Mouse (Mus musculus) stomach, embryonic 15.5 days (tissue): ENCODE data around the gene Dagla. TPM values are rescaled to one million over a fixed set of nuclear protein-coding genes. Genes with fewer than 3 reads are reported as not detected.
A peak's percentile ranks its signal among the peaks of the same experiment; 100 is the strongest.

Source experiments
- ATAC-seq: fragments of 200-750 bp; cut with Nextera tagmentation; 2 replicates; pipeline ENCODE4 v1.8.0; 2017; ENCODE audit warnings: low read depth, moderate number of reproducible peaks, moderate TSS enrichment; ENCODE audit not compliant: insufficient read depth, low FRiP score
- H3K27ac ChIP-seq: fragments of 300-500 bp; sonication (generic); 2 replicates; pipeline ENCODE4 v1.5.1; 2015; ENCODE audit warnings: mild to moderate bottlenecking, inconsistent platforms
- H3K27me3 ChIP-seq: fragments of 300-500 bp; sonication (generic); replicated peaks from 2 replicates; pipeline ENCODE4 v1.6.1; 2015; ENCODE audit warnings: inconsistent platforms
- H3K36me3 ChIP-seq: fragments of 300-500 bp; sonication (generic); 2 replicates; pipeline ENCODE4 v1.6.1; 2015; ENCODE audit warnings: inconsistent platforms
- H3K4me1 ChIP-seq: fragments of 300-500 bp; sonication (generic); 2 replicates; pipeline ENCODE4 v1.6.1; 2015; ENCODE audit warnings: inconsistent platforms
- H3K4me2 ChIP-seq: fragments of 300-500 bp; sonication (generic); 2 replicates; pipeline ENCODE4 v1.6.1; 2015; ENCODE audit warnings: mild to moderate bottlenecking, inconsistent platforms
- H3K4me3 ChIP-seq: fragments of 300-500 bp; sonication (generic); replicated peaks from 2 replicates; pipeline ENCODE4 v1.5.1; 2015; ENCODE audit warnings: inconsistent platforms
- H3K9ac ChIP-seq: fragments of 300-500 bp; sonication (generic); 2 replicates; pipeline ENCODE4 v1.6.1; 2015; ENCODE audit warnings: inconsistent platforms
- H3K9me3 ChIP-seq: fragments of 300-500 bp; sonication (generic); 2 replicates; pipeline ENCODE4 v1.6.1; 2016; ENCODE audit warnings: inconsistent platforms
- WGBS: fragments of 180-500 bp; shearing (Covaris S2); methylation state at CpG from one replicate; pipeline ENCODE4 v1.1.7; 2015; 5-methylcytosine and 5-hydroxymethylcytosine counted together
- polyA plus RNA-seq: library from polyadenylated mRNA; unstranded; fragments of >200 nt; fragmentation: Nextera tagmentation; extraction: Ambion mirVana; gene quantifications from 2 replicates; pipeline ENCODE4 v1.2.1, GENCODE M21; 2015

Dagla gene
- polyA plus RNA-seq, 1 experiment from 2014 or later = 3.3 TPM

GRCm38 (mm10) chr19:10258279-10259011, 46.2 kb downstream of the Dagla start:
- no peaks in the 10 kb centered on the region for H3K9me3 ChIP-seq
- peak; percentile 29; the same call in 1 of the 2 replicates for ATAC-seq
- H3K4me3 ChIP-seq = no peak overlapping the region
- H3K27ac ChIP-seq = no peak overlapping the region
- H3K4me2 ChIP-seq = no peak overlapping the region
- H3K4me1 ChIP-seq = peaks cover 3% of the 10 kb centered on the region; the same call in 1 of the 2 replicates
- no peak overlapping the region for H3K9ac ChIP-seq
- 19% methylated on average over 6 of the region's 6 CpGs for WGBS
- no peaks in the 10 kb centered on the region; the same call in 1 of the 2 replicates for H3K36me3 ChIP-seq
- H3K27me3 ChIP-seq = no peaks in the 10 kb centered on the region

GRCm38 (mm10) chr19:10248128-10248527, 56.5 kb downstream of the Dagla start:
- H3K9ac ChIP-seq = no peak overlapping the region
- 28% methylated on average over 20 of the region's 20 CpGs for WGBS
- peak; percentile 33; the same call in 1 of the 2 replicates for ATAC-seq
- H3K4me2 ChIP-seq = peak overlapping the region; percentile 27; the same call in 1 of the 2 replicates
- no peak overlapping the region for H3K4me3 ChIP-seq
- no peaks in the 10 kb centered on the region for H3K9me3 ChIP-seq
- H3K27ac ChIP-seq = no peak overlapping the region
- H3K36me3 ChIP-seq = no peaks in the 10 kb centered on the region
- H3K4me1 ChIP-seq = peaks cover 20% of the 10 kb centered on the region
- no peaks in the 10 kb centered on the region for H3K27me3 ChIP-seq

GRCm38 (mm10) chr19:10247165-10247564, 57.5 kb downstream of the Dagla start:
- no peak overlapping the region for H3K9ac ChIP-seq
- no peaks in the 10 kb centered on the region for H3K9me3 ChIP-seq
- no peak overlapping the region for H3K27ac ChIP-seq
- no peak overlapping the region for H3K4me2 ChIP-seq
- H3K4me1 ChIP-seq = peaks cover 24% of the 10 kb centered on the region
- no peak overlapping the region for H3K4me3 ChIP-seq
- no peak for ATAC-seq
- H3K36me3 ChIP-seq = no peaks in the 10 kb centered on the region
- no peaks in the 10 kb centered on the region for H3K27me3 ChIP-seq
- 29% methylated on average over 6 of the region's 6 CpGs for WGBS

- Histone ChIP-seq H3K27ac (no peak overlapping the region), H3K27me3 (no peaks in the 10 kb centered on the region), H3K9ac (no peak overlapping the region), H3K9me3 (no peaks in the 10 kb centered on the region), H3K36me3 (no peaks in the 10 kb centered on the region), H3K4me1 (peaks cover 32% of the 10 kb centered on the region), H3K4me2 (no peak overlapping the region), H3K4me3 (no peak overlapping the region)
- WGBS = 16% methylated on average over 3 of the region's 3 CpGs
- no peak for ATAC-seq
These were observed 60.5 kb downstream of the Dagla start for GRCm38 (mm10) chr19:10244183-10244582.

- no peaks in the 10 kb centered on the region for H3K36me3 ChIP-seq
- no peaks in the 10 kb centered on the region for H3K27me3 ChIP-seq
- H3K4me1 ChIP-seq = peaks cover 31% of the 10 kb centered on the region
- no peak overlapping the region for H3K4me3 ChIP-seq
- H3K27ac ChIP-seq = no peak overlapping the region
- no peak overlapping the region for H3K4me2 ChIP-seq
- ATAC-seq = no peak
- no peaks in the 10 kb centered on the region for H3K9me3 ChIP-seq
- WGBS = 23% methylated on average over 8 of the region's 8 CpGs
- no peak overlapping the region for H3K9ac ChIP-seq
These were observed 61.8 kb downstream of the Dagla start for GRCm38 (mm10) chr19:10242916-10243315.

GRCm38 (mm10) chr19:10240654-10241305, 63.9 kb downstream of the Dagla start, which contains the start of gene Myrf:
Gene Myrf (minus strand): TSS chr19:10240748.
- H3K9me3 ChIP-seq = no peaks in the 10 kb centered on the region
- peak within 1 kb of the TSS; percentile 49 for H3K9ac ChIP-seq
- 6% methylated on average over 43 of the region's 43 CpGs for WGBS
- no peaks in the 10 kb centered on the region for H3K27me3 ChIP-seq
- no peaks in the 10 kb centered on the region for H3K36me3 ChIP-seq
- H3K27ac ChIP-seq = peak within 1 kb of the TSS; percentile 62
- peak; percentile 85 for ATAC-seq
- peak within 1 kb of the TSS; percentile 90 for H3K4me2 ChIP-seq
- H3K4me3 ChIP-seq = peak within 1 kb of the TSS; percentile 56
- H3K4me1 ChIP-seq = peaks cover 26% of the 10 kb centered on the region

GRCm38 (mm10) chr19:10239975-10240653, 64.6 kb downstream of the Dagla start:
- Histone ChIP-seq H3K4me3 (peak overlapping the region; percentile 56), H3K9ac (peak overlapping the region; percentile 49), H3K36me3 (no peaks in the 10 kb centered on the region), H3K27me3 (no peaks in the 10 kb centered on the region), H3K27ac (peak overlapping the region; percentile 62), H3K9me3 (no peaks in the 10 kb centered on the region), H3K4me1 (peaks cover 30% of the 10 kb centered on the region), H3K4me2 (peak overlapping the region; percentile 90)
- ATAC-seq = no peak
- 2% methylated on average over 26 of the region's 26 CpGs for WGBS

GRCm38 (mm10) chr19:10239419-10239818, 65.3 kb downstream of the Dagla start:
- Histone ChIP-seq H3K9ac (no peak overlapping the region), H3K4me3 (peak overlapping the region; percentile 56), H3K27ac (peak overlapping the region; percentile 62; the same call in 1 of the 2 replicates), H3K4me1 (peaks cover 33% of the 10 kb centered on the region), H3K36me3 (no peaks in the 10 kb centered on the region), H3K27me3 (no peaks in the 10 kb centered on the region), H3K4me2 (peak overlapping the region; percentile 90), H3K9me3 (no peaks in the 10 kb centered on the region)
- no peak for ATAC-seq
- WGBS = 15% methylated on average over 2 of the region's 2 CpGs

GRCm38 (mm10) chr19:10238477-10238876, 66.2 kb downstream of the Dagla start:
- H3K27me3 ChIP-seq = no peaks in the 10 kb centered on the region
- peak; percentile 18; the same call in 1 of the 2 replicates for ATAC-seq
- peak overlapping the region; percentile 56 for H3K4me3 ChIP-seq
- 26% methylated on average over 3 of the region's 3 CpGs for WGBS
- H3K9ac ChIP-seq = no peak overlapping the region
- H3K9me3 ChIP-seq = no peaks in the 10 kb centered on the region
- H3K27ac ChIP-seq = peak overlapping the region; percentile 62
- peak overlapping the region; percentile 90 for H3K4me2 ChIP-seq
- no peaks in the 10 kb centered on the region for H3K36me3 ChIP-seq
- H3K4me1 ChIP-seq = peaks cover 33% of the 10 kb centered on the region

- whole genome bisulfite sequencing = 54% methylated on average over 9 of the region's 9 CpGs
These were observed 68.7 kb downstream of the Dagla start for GRCm38 (mm10) chr19:10235784-10236565.

GRCm38 (mm10) chr19:10232327-10233017, 72.2 kb downstream of the Dagla start:
- H3K27me3 ChIP-seq = no peaks in the 10 kb centered on the region
- WGBS = 47% methylated on average over 9 of the region's 9 CpGs

More at GRCm38 (mm10) chr19:10235784-10236565, 68.7 kb downstream of the Dagla start:
- Histone ChIP-seq H3K9ac (no peak overlapping the region), H3K9me3 (no peaks in the 10 kb centered on the region), H3K27ac (peak overlapping the region; percentile 79), H3K27me3 (no peaks in the 10 kb centered on the region), H3K36me3 (no peaks in the 10 kb centered on the region), H3K4me3 (peak overlapping the region; percentile 1; the same call in 1 of the 2 replicates), H3K4me2 (peak overlapping the region; percentile 37), H3K4me1 (peaks cover 37% of the 10 kb centered on the region)
- ATAC-seq = peak; percentile 68

More at GRCm38 (mm10) chr19:10232327-10233017, 72.2 kb downstream of the Dagla start:
- H3K9ac ChIP-seq = no peak overlapping the region
- no peaks in the 10 kb centered on the region for H3K36me3 ChIP-seq
- H3K27ac ChIP-seq = no peak overlapping the region
- no peak for ATAC-seq
- no peak overlapping the region for H3K4me2 ChIP-seq
- no peaks in the 10 kb centered on the region for H3K9me3 ChIP-seq
- H3K4me3 ChIP-seq = no peak overlapping the region
- H3K4me1 ChIP-seq = peaks cover 27% of the 10 kb centered on the region
